In genomic region chr3:19447733-19448132, GRCm38 (mm10) we compare ENCODE assay signal across 14 mouse cellular contexts.
A peak's percentile ranks its signal among the peaks of the same experiment; 100 is the strongest.
DNase-seq lines count a peak whose midpoint lies in the region; ATAC-seq and TF ChIP-seq lines count a peak whose summit lies in the region.
"Had no signal": no experiment of that assay in that cellular context is flagged by ENCODE, and none has a peak within 500 bp of the region (broad histone marks: within the 10 kb centered on the region; RNA-seq: fewer than 3 reads in every experiment).

No protein-coding gene starts in this region.

- no peak overlapping the region for H3K4me3 ChIP-seq in C2C12 (ENCODE audit: insufficient read depth, poor library complexity, severe bottlenecking)
- H3K4me3 ChIP-seq: embryonic facial prominence, embryonic 12.5 days; hindbrain, embryonic 10.5 days; limb, embryonic 12.5 days; midbrain, embryonic 13.5 days; neural tube, embryonic 15.5 days had no signal

- H3K27me3 ChIP-seq in C2C12 (ENCODE audit: control insufficient read depth, insufficient read depth, insufficient read length), result no peaks in the 10 kb centered on the region
- H3K27me3 ChIP-seq: embryonic facial prominence, embryonic 12.5 days; limb, embryonic 12.5 days; midbrain, embryonic 13.5 days; neural tube, embryonic 15.5 days had no signal

- intact Hi-C loops in left cerebral cortex, postnatal 14 days (cut with DNase I), result no loop called here

- H3K79me2 ChIP-seq in C2C12 (ENCODE audit: control insufficient read depth, insufficient read depth), result no peaks in the 10 kb centered on the region

- peak; percentile 67 for DNase-seq in 3T3-L1 (ENCODE audit: low read depth, low spot score)
- peak; percentile 9 for DNase-seq in lung, postnatal 10 days
- DNase-seq in cerebellum, postnatal 10 days, result no peak
- no peak for DNase-seq in layer of hippocampus, adult 18-20 months (ENCODE audit: low spot score in 2 of 2)
- no peak for DNase-seq in left cerebral cortex, postnatal 14 days (ENCODE audit: low spot score in 2 of 2)
- DNase-seq: cerebellum, adult 9-10 months had no signal

- no peak for TF ChIP-seq CTCF in C2C12 (IDR thresholded peaks at IDR 0.05; ENCODE audit: control insufficient read depth, insufficient read depth, insufficient read length)

- ATAC-seq in granulocyte monocyte progenitor cell, adult 5-6 weeks (replicated peaks; ENCODE audit: poor library complexity, severe bottlenecking), result peak; percentile 85
- ATAC-seq: forebrain, embryonic 14.5 days; midbrain, embryonic 13.5 days had no signal

- H3K36me3 ChIP-seq in C2C12 (ENCODE audit: control insufficient read depth, insufficient read depth), result no peaks in the 10 kb centered on the region
- H3K36me3 ChIP-seq: embryonic facial prominence, embryonic 12.5 days; hindbrain, embryonic 10.5 days; limb, embryonic 12.5 days; midbrain, embryonic 13.5 days; neural tube, embryonic 15.5 days had no signal

- H3ac ChIP-seq in C2C12 (ENCODE audit: control insufficient read depth, insufficient read length, low read depth), result no peak overlapping the region

- H3K79me3 ChIP-seq in C2C12 (ENCODE audit: low read depth), result no peaks in the 10 kb centered on the region

TF ChIP-seq in C2C12, 6 proteins besides CTCF, POLR2A, EP300 and RAD21:
- TF ChIP-seq MYOG (IDR thresholded peaks at IDR 0.05; ENCODE audit: control insufficient read depth, extremely low read depth, insufficient read length) (no peak), USF1 (IDR thresholded peaks at IDR 0.05; ENCODE audit: low read depth) (no peak), FOSL1 (IDR thresholded peaks at IDR 0.05; ENCODE audit: insufficient read depth, low read length, poor library complexity, severe bottlenecking) (no peak), CEBPB (IDR thresholded peaks at IDR 0.05; ENCODE audit: low read depth) (peak; percentile 73), MAX (IDR thresholded peaks at IDR 0.05) (no peak)

Comparison
In these comparisons a context has a peak if more than half of its experiments do, and no peak if none do; other contexts are left out.
1. DNase-seq: peak in 3T3-L1 (single experiment) and lung, postnatal 10 days (single experiment); none in cerebellum, postnatal 10 days (0 of 2), layer of hippocampus, adult 18-20 months (0 of 2) and left cerebral cortex, postnatal 14 days (0 of 2).